Mouse (Mus musculus) ES-E14 (cell line): ENCODE measurements around the gene Dpp4. TPM values are rescaled to one million over a fixed set of nuclear protein-coding genes. Genes with fewer than 3 reads are reported as not detected.

ENCODE experiments used
- DNase-seq: peaks from one replicate; pipeline ENCODE4 v3.0.0-alpha.2; 2013; ENCODE audit warnings: low read depth, low spot score
- H3K27ac ChIP-seq: 2 replicates; pipeline ENCODE4 v1.5.1; 2012; ENCODE audit warnings: low read depth, mild to moderate bottlenecking, low read length, moderate library complexity, mixed read lengths; ENCODE audit not compliant: poor library complexity, insufficient read depth, severe bottlenecking
- H3K36me3 ChIP-seq: 2 replicates; pipeline ENCODE4 v1.6.1; 2012; ENCODE audit warnings: mild to moderate bottlenecking, low read length, moderate library complexity, mixed read lengths; ENCODE audit not compliant: control insufficient read depth, poor library complexity, insufficient read depth, severe bottlenecking
- H3K4me1 ChIP-seq, 2 experiments: fragments of 150-350 bp in 1 of 2; sonication (generic) in 1 of 2; 2 replicates each; pipeline ENCODE4 v1.6.1; 2012; ENCODE audit warnings: low read length in 2 of 2, mild to moderate bottlenecking in 1 of 2, mixed read lengths in 1 of 2; ENCODE audit not compliant: control insufficient read depth in 2 of 2, insufficient read depth in 2 of 2, poor library complexity in 1 of 2
- H3K4me3 ChIP-seq, 2 experiments: fragments of 150-350 bp in 1 of 2; sonication (generic) in 1 of 2; 2 replicates each; pipeline ENCODE4 v1.5.1; 2012; ENCODE audit warnings: low read length in 2 of 2, low read depth in 1 of 2, mild to moderate bottlenecking in 1 of 2, mixed read lengths in 1 of 2; ENCODE audit not compliant: insufficient read depth in 1 of 2, poor library complexity in 1 of 2, severe bottlenecking in 1 of 2
- H3K9ac ChIP-seq: 2 replicates; pipeline ENCODE4 v1.6.1; 2012; ENCODE audit warnings: low read depth, mild to moderate bottlenecking, low read length, mixed read lengths; ENCODE audit not compliant: poor library complexity, insufficient read depth, severe bottlenecking
- H3K9me3 ChIP-seq: fragments of 150-350 bp; sonication (generic); 2 replicates; pipeline ENCODE4 v1.6.1; 2012; ENCODE audit warnings: low read depth, mild to moderate bottlenecking, low read length; ENCODE audit not compliant: control insufficient read depth, insufficient read depth
- CHD2 ChIP-seq: IDR thresholded peaks from 2 replicates; pipeline ENCODE4 v1.6.1; 2014; ENCODE audit warnings: mild to moderate bottlenecking, low read depth, low read length, inconsistent platforms
- HCFC1 ChIP-seq: IDR thresholded peaks from 2 replicates; pipeline ENCODE4 v1.6.1; 2012; ENCODE audit warnings: low read length, inconsistent platforms, borderline replicate concordance; ENCODE audit not compliant: insufficient read depth
- MAFK ChIP-seq: IDR thresholded peaks from 2 replicates; pipeline ENCODE4 v1.6.1; 2014; ENCODE audit warnings: mild to moderate bottlenecking, low read depth, low read length, inconsistent platforms; ENCODE audit not compliant: insufficient read depth
- ZC3H11A ChIP-seq: IDR thresholded peaks from 2 replicates; pipeline ENCODE4 v1.6.1; 2012; ENCODE audit warnings: low read depth, mild to moderate bottlenecking, inconsistent platforms, low read length, borderline replicate concordance
- ZNF384 ChIP-seq: IDR thresholded peaks from 2 replicates; pipeline ENCODE4 v1.6.1; 2012; ENCODE audit warnings: low read depth, low read length, inconsistent platforms
- in situ Hi-C, 2 experiments: fragments of 600-800 bp; cut with MboI; formaldehyde crosslinking; loops; one replicate each; pipeline ENCODE4 v1.15.1; 2025; ENCODE audit warnings: low sequenced_read_pairs in 2 of 2, inconsistent platforms in 1 of 2; ENCODE audit not compliant: unreplicated experiment in 2 of 2
- total RNA-seq: library from RNA; depleted of rRNA; stranded (reverse); fragments of 300-350 nt; gene quantifications from 2 replicates; pipeline ENCODE4 v1.2.3, GENCODE M21; 2012

Dpp4 gene
- total RNA-seq, 1 experiment, result 24.7 TPM

- Histone ChIP-seq H3K9ac (peak overlapping the region; percentile 43; the same call in 1 of the 2 replicates), H3K9me3 (no peaks in the 10 kb centered on the region), H3K27ac (peak overlapping the region; percentile 33; the same call in 1 of the 2 replicates), H3K36me3 (no peaks in the 10 kb centered on the region), H3K4me1 (peaks cover 0 to 6% of the 10 kb centered on the region in 2 experiments; a peak in 2 of 4 replicates), H3K4me3 (peak overlapping the region; percentile 37 to 40; a peak in 3 of 4 replicates)
- in situ Hi-C loops, result no loop called here
- no peak for DNase-seq
- TF ChIP-seq ZNF384 (no peak), ZC3H11A (no peak), HCFC1 (no peak), MAFK (no peak), CHD2 (no peak)
Measured at GRCm38 (mm10) chr2:62440802-62441544, 28.9 kb upstream of the Dpp4 start.

GRCm38 (mm10) chr2:62440083-62440482, 28.1 kb upstream of the Dpp4 start:
- H3K27ac ChIP-seq, result no peak overlapping the region
- no peak for DNase-seq
- H3K9ac ChIP-seq, result no peak overlapping the region
- TF ChIP-seq ZNF384, result no peak
- TF ChIP-seq HCFC1, result no peak
- TF ChIP-seq CHD2, result no peak
- TF ChIP-seq MAFK, result no peak
- no peak for TF ChIP-seq ZC3H11A
- no peaks in the 10 kb centered on the region for H3K9me3 ChIP-seq
- no peak overlapping the region for H3K4me3 ChIP-seq
- in situ Hi-C loops, result no loop called here
- peaks cover 0 to 6% of the 10 kb centered on the region in 2 experiments; a peak in 2 of 4 replicates for H3K4me1 ChIP-seq
- no peaks in the 10 kb centered on the region for H3K36me3 ChIP-seq

GRCm38 (mm10) chr2:62431245-62431795, 19.3 kb upstream of the Dpp4 start:
- no peak for DNase-seq

GRCm38 (mm10) chr2:62425941-62426340, 13.9 kb upstream of the Dpp4 start:
- Histone ChIP-seq H3K27ac (no peak overlapping the region), H3K9me3 (no peaks in the 10 kb centered on the region), H3K9ac (no peak overlapping the region), H3K36me3 (no peaks in the 10 kb centered on the region), H3K4me1 (peaks cover 0 to 2% of the 10 kb centered on the region in 2 experiments; a peak in 1 of 4 replicates), H3K4me3 (no peak overlapping the region)
- in situ Hi-C loops, result no loop called here
- no peak for DNase-seq
- no peak for TF ChIP-seq HCFC1
- TF ChIP-seq ZC3H11A, result no peak
- no peak for TF ChIP-seq CHD2
- TF ChIP-seq MAFK, result no peak
- TF ChIP-seq ZNF384, result no peak

More at GRCm38 (mm10) chr2:62431245-62431795, 19.3 kb upstream of the Dpp4 start:
- no peak for TF ChIP-seq ZNF384
- TF ChIP-seq CHD2, result no peak
- no peak for TF ChIP-seq MAFK
- TF ChIP-seq ZC3H11A, result no peak
- TF ChIP-seq HCFC1, result no peak
- H3K9me3 ChIP-seq, result no peaks in the 10 kb centered on the region
- H3K9ac ChIP-seq, result no peak overlapping the region
- H3K27ac ChIP-seq, result no peak overlapping the region
- in situ Hi-C loops, result no loop called here
- H3K36me3 ChIP-seq, result no peaks in the 10 kb centered on the region
- H3K4me3 ChIP-seq, result no peak overlapping the region
- H3K4me1 ChIP-seq, result no peaks in the 10 kb centered on the region
